Mouse (Mus musculus): ENCODE measurements at regions not wholly inside any gene's neighbourhood (a gene's known extent, or its start where the extent isn't known, plus 50 kb on each side); places are given as distances from the start of the nearest gene placed in this dataset.
A peak's percentile ranks its signal among the peaks of the same experiment; 100 is the strongest.

GRCm38 (mm10) chr8:74555434-74555833 lies 317.5 kb upstream of the Isx start:
- Histone ChIP-seq H3K4me3 (ENCODE audit: low read depth, low read length) (no peak overlapping the region), H3K9me3 (ENCODE audit: control insufficient read depth, low read depth, low read length) (no peaks in the 10 kb centered on the region), H3K9ac (replicated peaks; ENCODE audit: low read depth, low read length) (no peak overlapping the region), H3K4me2 (replicated peaks; ENCODE audit: low read depth, low read length) (no peak overlapping the region), H3K27ac (ENCODE audit: low read length) (no peak overlapping the region), H3K4me1 (ENCODE audit: control insufficient read depth, insufficient read depth, low read length) (no peaks in the 10 kb centered on the region), H3K27me3 (ENCODE audit: control insufficient read depth, insufficient read depth, low read length) (no peaks in the 10 kb centered on the region), H3K36me3 (ENCODE audit: control insufficient read depth, insufficient read depth, low read length) (no peaks in the 10 kb centered on the region)
- 41% methylated on average over 2 of the region's 2 CpGs for WGBS
- ATAC-seq (ENCODE audit: insufficient number of reproducible peaks, insufficient read depth, low FRiP score, low read depth), result no peak

- no peak overlapping the region for H3K4me2 ChIP-seq (replicated peaks; ENCODE audit: low read depth, low read length)
- no peaks in the 10 kb centered on the region for H3K9me3 ChIP-seq (ENCODE audit: control insufficient read depth, low read depth, low read length)
- H3K4me3 ChIP-seq (ENCODE audit: low read depth, low read length), result no peak overlapping the region
- ATAC-seq (ENCODE audit: insufficient number of reproducible peaks, insufficient read depth, low FRiP score, low read depth), result 0 out of 2 replicates have a peak, but pooled peaks have one; percentile 56
- WGBS, result 35% methylated on average over 5 of the region's 5 CpGs
- no peaks in the 10 kb centered on the region for H3K27me3 ChIP-seq (ENCODE audit: control insufficient read depth, insufficient read depth, low read length)
- H3K27ac ChIP-seq (ENCODE audit: low read length), result no peak overlapping the region
- no peaks in the 10 kb centered on the region for H3K36me3 ChIP-seq (ENCODE audit: control insufficient read depth, insufficient read depth, low read length)
- H3K4me1 ChIP-seq (ENCODE audit: control insufficient read depth, insufficient read depth, low read length), result no peaks in the 10 kb centered on the region
- H3K9ac ChIP-seq (replicated peaks; ENCODE audit: low read depth, low read length), result no peak overlapping the region
These were observed 315.2 kb upstream of the Isx start for GRCm38 (mm10) chr8:74557539-74558464.

GRCm38 (mm10) chr8:74561040-74561439 lies 311.9 kb upstream of the Isx start:
- 64% methylated on average over 1 of the region's 1 CpGs for WGBS
- no peak overlapping the region for H3K4me3 ChIP-seq (ENCODE audit: low read depth, low read length)
- ATAC-seq (ENCODE audit: insufficient number of reproducible peaks, insufficient read depth, low FRiP score, low read depth), result no peak

More at GRCm38 (mm10) chr8:74561040-74561439, 311.9 kb upstream of the Isx start:
- no peak overlapping the region for H3K27ac ChIP-seq (ENCODE audit: low read length)
- no peaks in the 10 kb centered on the region for H3K36me3 ChIP-seq (ENCODE audit: control insufficient read depth, insufficient read depth, low read length)
- H3K4me1 ChIP-seq (ENCODE audit: control insufficient read depth, insufficient read depth, low read length), result no peaks in the 10 kb centered on the region
- no peaks in the 10 kb centered on the region for H3K27me3 ChIP-seq (ENCODE audit: control insufficient read depth, insufficient read depth, low read length)
- no peak overlapping the region for H3K9ac ChIP-seq (replicated peaks; ENCODE audit: low read depth, low read length)
- no peaks in the 10 kb centered on the region for H3K9me3 ChIP-seq (ENCODE audit: control insufficient read depth, low read depth, low read length)
- no peak overlapping the region for H3K4me2 ChIP-seq (replicated peaks; ENCODE audit: low read depth, low read length)

All from stomach, embryonic 14.5 days (tissue).